Mouse (Mus musculus) midbrain, embryonic 15.5 days (tissue): ENCODE results near the gene Col6a3. TPM values are rescaled to one million over a fixed set of nuclear protein-coding genes. Genes with fewer than 3 reads are reported as not detected.

ENCODE experiments used
- ATAC-seq: fragments of 200-750 bp; cut with Nextera tagmentation; replicated peaks from 2 replicates; pipeline ENCODE4 v1.8.0; 2017; ENCODE audit warnings: moderate TSS enrichment
- H3K27ac ChIP-seq: fragments of 300-500 bp; sonication (generic); 2 replicates; pipeline ENCODE4 v1.5.1; 2015; ENCODE audit warnings: mild to moderate bottlenecking, inconsistent platforms
- H3K27me3 ChIP-seq: fragments of 300-500 bp; sonication (generic); replicated peaks from 2 replicates; pipeline ENCODE4 v1.6.1; 2015; ENCODE audit warnings: inconsistent platforms
- H3K36me3 ChIP-seq: fragments of 300-500 bp; sonication (generic); replicated peaks from 2 replicates; pipeline ENCODE4 v1.6.1; 2015; ENCODE audit warnings: inconsistent platforms
- H3K4me1 ChIP-seq: fragments of 300-500 bp; sonication (generic); 2 replicates; pipeline ENCODE4 v1.6.1; 2015; ENCODE audit warnings: inconsistent platforms
- H3K4me2 ChIP-seq: fragments of 300-500 bp; sonication (generic); 2 replicates; pipeline ENCODE4 v1.6.1; 2015; ENCODE audit warnings: inconsistent platforms, mild to moderate bottlenecking, moderate library complexity
- H3K4me3 ChIP-seq: fragments of 300-500 bp; sonication (generic); 2 replicates; pipeline ENCODE4 v1.5.1; 2015; ENCODE audit warnings: mild to moderate bottlenecking, inconsistent platforms
- H3K9ac ChIP-seq: fragments of 300-500 bp; sonication (generic); 2 replicates; pipeline ENCODE4 v1.6.1; 2015; ENCODE audit warnings: mild to moderate bottlenecking, inconsistent platforms
- H3K9me3 ChIP-seq: fragments of 300-500 bp; sonication (generic); 2 replicates; pipeline ENCODE4 v1.6.1; 2016; ENCODE audit warnings: inconsistent platforms
- WGBS: fragments of 180-500 bp; shearing (Covaris S2); methylation state at CpG from one replicate; pipeline ENCODE4 v1.1.7; 2015; ENCODE audit warnings: mixed read lengths; 5-methylcytosine and 5-hydroxymethylcytosine counted together
- polyA plus RNA-seq: library from polyadenylated mRNA; unstranded; fragments of >200 nt; fragmentation: Nextera tagmentation; extraction: Ambion mirVana; gene quantifications from 2 replicates; pipeline ENCODE4 v1.2.1, GENCODE M21; 2015

The Col6a3 gene
- 7.3 and 8.8 TPM in 2 replicates for polyA plus RNA-seq

GRCm38 (mm10) chr1:90843836-90844235 lies at the start of gene Col6a3:
TSS of gene Col6a3 (minus strand) at chr1:90843971.
- Histone ChIP-seq H3K4me3 (no peak within 1 kb of the TSS), H3K4me1 (peaks cover 2% of the 10 kb centered on the region; the same call in 1 of the 2 replicates), H3K27ac (no peak within 1 kb of the TSS), H3K9me3 (no peaks in the 10 kb centered on the region), H3K4me2 (no peak within 1 kb of the TSS), H3K9ac (no peak within 1 kb of the TSS), H3K27me3 (no peaks in the 10 kb centered on the region), H3K36me3 (no peaks in the 10 kb centered on the region)
- WGBS, result 76% methylated on average over 4 of the region's 4 CpGs
- ATAC-seq, result no peak

- Histone ChIP-seq H3K9me3 (no peaks in the 10 kb centered on the region), H3K4me2 (no peak overlapping the region), H3K4me3 (no peak overlapping the region), H3K4me1 (no peaks in the 10 kb centered on the region), H3K27ac (no peak overlapping the region), H3K9ac (no peak overlapping the region), H3K27me3 (no peaks in the 10 kb centered on the region), H3K36me3 (no peaks in the 10 kb centered on the region)
- no peak for ATAC-seq
- WGBS, result 80% methylated on average over 6 of the region's 6 CpGs
Measured at GRCm38 (mm10) chr1:90885771-90886460, 42.1 kb upstream of the Col6a3 start.

GRCm38 (mm10) chr1:90876486-90877270 lies 32.9 kb upstream of the Col6a3 start:
- 72% methylated on average over 5 of the region's 5 CpGs for WGBS
- Histone ChIP-seq H3K4me3 (no peak overlapping the region), H3K9ac (no peak overlapping the region), H3K4me1 (no peaks in the 10 kb centered on the region), H3K27ac (no peak overlapping the region), H3K36me3 (no peaks in the 10 kb centered on the region), H3K9me3 (no peaks in the 10 kb centered on the region), H3K4me2 (no peak overlapping the region), H3K27me3 (no peaks in the 10 kb centered on the region)
- no peak for ATAC-seq

GRCm38 (mm10) chr1:90875961-90876360 lies 32.2 kb upstream of the Col6a3 start:
- H3K36me3 ChIP-seq, result no peaks in the 10 kb centered on the region
- 53% methylated on average over 2 of the region's 2 CpGs for WGBS
- no peak overlapping the region for H3K9ac ChIP-seq
- H3K9me3 ChIP-seq, result no peaks in the 10 kb centered on the region
- no peak overlapping the region for H3K27ac ChIP-seq
- H3K27me3 ChIP-seq, result no peaks in the 10 kb centered on the region
- no peak overlapping the region for H3K4me3 ChIP-seq
- no peaks in the 10 kb centered on the region for H3K4me1 ChIP-seq
- no peak for ATAC-seq
- H3K4me2 ChIP-seq, result no peak overlapping the region

GRCm38 (mm10) chr1:90875371-90875770 lies 31.6 kb upstream of the Col6a3 start:
- 92% methylated on average over 8 of the region's 8 CpGs for WGBS
- no peak overlapping the region for H3K4me2 ChIP-seq
- no peaks in the 10 kb centered on the region for H3K4me1 ChIP-seq
- no peaks in the 10 kb centered on the region for H3K9me3 ChIP-seq
- H3K27me3 ChIP-seq, result no peaks in the 10 kb centered on the region
- H3K36me3 ChIP-seq, result no peaks in the 10 kb centered on the region
- no peak overlapping the region for H3K4me3 ChIP-seq
- H3K9ac ChIP-seq, result no peak overlapping the region
- no peak overlapping the region for H3K27ac ChIP-seq
- ATAC-seq, result no peak

DNA sequence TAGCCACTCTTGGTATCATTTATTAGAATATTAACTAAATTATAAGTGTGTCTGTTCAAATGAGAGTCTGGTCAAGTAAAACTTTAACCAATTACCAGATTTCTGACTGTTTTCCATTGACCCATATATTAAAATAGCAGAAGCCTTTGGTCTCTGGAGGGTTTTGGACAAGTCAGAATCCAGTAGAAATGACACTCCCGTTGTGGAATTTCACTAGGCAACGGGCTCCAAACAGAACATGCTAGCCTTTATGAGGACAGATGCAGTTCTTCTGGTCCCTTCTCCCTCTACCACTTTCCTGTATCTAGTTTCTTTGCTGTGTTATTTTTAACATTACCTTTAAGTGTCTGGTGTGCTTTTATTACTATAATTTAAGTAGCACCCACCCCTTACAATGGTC lies 26.8 kb upstream of the Col6a3 start:
- no peaks in the 10 kb centered on the region for H3K36me3 ChIP-seq
- WGBS, result 93% methylated on average over 2 of the region's 2 CpGs
- H3K27ac ChIP-seq, result no peak overlapping the region
- no peaks in the 10 kb centered on the region for H3K4me1 ChIP-seq
- no peaks in the 10 kb centered on the region for H3K27me3 ChIP-seq
- no peak overlapping the region for H3K9ac ChIP-seq
- H3K4me3 ChIP-seq, result no peak overlapping the region
- no peak for ATAC-seq
- no peak overlapping the region for H3K4me2 ChIP-seq
- no peaks in the 10 kb centered on the region for H3K9me3 ChIP-seq

DNA sequence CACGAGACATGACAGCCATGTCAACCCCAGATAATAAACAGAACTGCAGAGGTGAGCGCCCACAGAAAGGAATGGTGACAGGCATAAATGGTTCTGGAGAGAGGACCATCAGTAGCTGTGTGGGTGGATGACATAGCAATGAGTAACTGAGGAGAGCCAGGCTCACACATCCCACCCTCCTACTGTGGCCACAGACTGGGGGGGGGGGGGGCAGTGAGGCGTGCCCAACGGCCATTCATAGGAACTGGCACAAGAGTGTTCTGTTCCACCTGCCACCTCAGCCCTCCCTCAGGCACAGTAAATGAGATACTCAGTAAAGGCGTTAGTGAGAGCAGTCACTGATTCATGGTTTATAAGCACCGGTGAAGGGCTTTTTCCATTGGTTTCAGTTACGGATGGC lies 23.0 kb upstream of the Col6a3 start:
- no peaks in the 10 kb centered on the region for H3K4me1 ChIP-seq
- no peak overlapping the region for H3K4me3 ChIP-seq
- no peak overlapping the region for H3K27ac ChIP-seq
- no peak overlapping the region for H3K4me2 ChIP-seq
- H3K9me3 ChIP-seq, result no peaks in the 10 kb centered on the region
- WGBS, result 85% methylated on average over 7 of the region's 7 CpGs
- no peak overlapping the region for H3K9ac ChIP-seq
- no peaks in the 10 kb centered on the region for H3K36me3 ChIP-seq
- H3K27me3 ChIP-seq, result no peaks in the 10 kb centered on the region
- no peak for ATAC-seq

- Histone ChIP-seq H3K4me1 (no peaks in the 10 kb centered on the region), H3K4me2 (no peak overlapping the region), H3K27me3 (no peaks in the 10 kb centered on the region), H3K9ac (no peak overlapping the region), H3K36me3 (no peaks in the 10 kb centered on the region), H3K27ac (0 out of 2 replicates have a peak overlapping the region, but pooled peaks have one; percentile 42), H3K4me3 (no peak overlapping the region), H3K9me3 (no peaks in the 10 kb centered on the region)
- 55% methylated on average over 5 of the region's 5 CpGs for WGBS
- no peak for ATAC-seq
Measured at GRCm38 (mm10) chr1:90855880-90856279, 12.1 kb upstream of the Col6a3 start.

DNA sequence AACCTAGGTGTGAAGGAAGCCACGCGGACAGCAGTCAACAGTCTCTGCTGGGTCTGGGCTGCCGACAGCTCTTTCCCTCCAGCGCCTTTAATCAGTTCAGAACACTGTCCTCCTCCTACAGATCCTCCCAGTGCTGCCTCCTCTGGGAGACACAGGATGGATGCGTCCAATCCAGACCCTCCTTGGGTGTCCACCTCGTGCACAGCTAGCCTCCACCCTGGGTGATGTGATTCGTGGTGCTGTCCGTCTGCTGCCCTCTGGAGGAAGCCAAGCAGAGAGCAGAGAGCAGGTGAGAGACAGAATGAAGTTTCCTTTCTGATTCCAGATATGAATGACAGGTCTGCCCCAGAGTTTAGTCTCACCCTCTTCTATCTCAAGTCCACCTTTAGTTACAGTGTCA lies 6.1 kb upstream of the Col6a3 start:
- WGBS, result 43% methylated on average over 8 of the region's 8 CpGs
- no peaks in the 10 kb centered on the region for H3K27me3 ChIP-seq
- H3K36me3 ChIP-seq, result no peaks in the 10 kb centered on the region
- 0 out of 2 replicates have a peak, but pooled peaks have one; percentile 52 for ATAC-seq
- H3K4me1 ChIP-seq, result no peaks in the 10 kb centered on the region
- no peak overlapping the region for H3K4me3 ChIP-seq
- no peak overlapping the region for H3K4me2 ChIP-seq
- H3K27ac ChIP-seq, result no peak overlapping the region
- H3K9ac ChIP-seq, result no peak overlapping the region
- no peaks in the 10 kb centered on the region for H3K9me3 ChIP-seq

DNA sequence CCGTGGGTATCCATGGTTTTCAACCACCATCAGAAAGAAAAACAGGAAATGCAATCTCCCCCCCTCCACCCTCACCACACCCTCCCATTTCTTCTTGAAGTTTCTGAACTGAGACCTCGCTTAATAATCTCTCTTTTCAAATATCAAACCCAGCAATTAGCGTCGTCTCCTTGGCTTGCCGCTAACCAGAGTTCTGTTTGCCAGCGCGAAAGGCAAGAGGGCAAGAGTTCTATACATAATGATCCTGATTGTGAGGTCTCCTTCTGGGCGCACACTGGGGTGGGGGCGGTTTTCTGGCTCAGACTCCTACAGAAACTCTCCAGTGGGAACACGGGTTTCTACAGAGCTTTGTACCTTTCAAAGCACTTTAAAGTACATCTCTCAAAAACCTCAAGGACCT lies 1.4 kb upstream of the Col6a3 start:
- no peaks in the 10 kb centered on the region for H3K27me3 ChIP-seq
- ATAC-seq, result no peak
- 61% methylated on average over 10 of the region's 10 CpGs for WGBS

DNA sequence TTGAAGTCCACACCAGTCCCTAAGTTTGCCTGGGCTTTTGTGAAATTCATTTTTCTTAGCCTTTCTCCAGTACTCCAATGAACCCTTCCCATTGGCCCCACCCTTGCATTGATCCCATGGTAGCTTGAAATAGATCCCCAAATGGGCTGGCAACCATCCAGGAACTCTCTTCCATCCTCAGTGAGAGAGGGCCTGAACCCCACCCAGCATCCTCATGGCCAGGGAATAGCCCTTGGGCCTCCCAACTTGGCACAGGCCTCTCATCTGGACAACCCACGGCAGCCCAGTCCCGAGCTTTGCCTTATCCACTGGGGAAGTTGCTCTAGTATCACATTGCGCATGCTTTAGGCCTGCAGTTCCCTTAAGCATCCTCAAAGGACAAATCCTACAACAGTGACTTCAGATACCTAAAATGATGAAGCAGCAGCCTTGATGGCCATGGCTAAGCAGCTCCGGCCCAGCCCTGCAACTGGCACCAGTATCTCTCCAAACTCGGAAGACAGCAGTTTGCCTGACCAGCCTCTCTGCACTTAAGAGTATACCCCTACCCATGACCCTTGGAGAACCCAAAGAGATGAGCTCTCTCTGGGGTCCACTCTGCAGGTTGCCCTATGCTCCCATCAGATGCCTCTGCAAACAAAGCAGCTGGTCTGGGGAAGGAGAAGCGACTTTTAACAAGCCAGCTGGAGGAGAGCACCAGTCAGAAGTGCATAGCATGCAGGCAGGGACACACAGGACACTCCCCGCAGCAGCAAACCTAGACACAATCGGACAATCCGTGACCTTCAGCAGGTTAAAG lies 783 bp downstream of the Col6a3 start:
- Histone ChIP-seq H3K4me1 (peaks cover 2% of the 10 kb centered on the region; the same call in 1 of the 2 replicates), H3K27me3 (no peaks in the 10 kb centered on the region), H3K27ac (no peak overlapping the region), H3K9ac (no peak overlapping the region), H3K9me3 (no peaks in the 10 kb centered on the region), H3K4me2 (no peak overlapping the region), H3K4me3 (no peak overlapping the region), H3K36me3 (no peaks in the 10 kb centered on the region)
- ATAC-seq, result no peak
- WGBS, result 82% methylated on average over 9 of the region's 9 CpGs

More for the DNA sequence above, 1.4 kb upstream of the Col6a3 start:
- Histone ChIP-seq H3K4me1 (peaks cover under 1% of the 10 kb centered on the region; the same call in 1 of the 2 replicates), H3K27ac (no peak overlapping the region), H3K9me3 (no peaks in the 10 kb centered on the region), H3K4me3 (no peak overlapping the region), H3K4me2 (no peak overlapping the region), H3K36me3 (no peaks in the 10 kb centered on the region), H3K9ac (no peak overlapping the region)

GRCm38 (mm10) chr1:90840250-90840649 lies 3.5 kb downstream of the Col6a3 start:
- 15% methylated on average over 4 of the region's 4 CpGs for WGBS
- Histone ChIP-seq H3K9me3 (no peaks in the 10 kb centered on the region), H3K4me1 (peaks cover 2% of the 10 kb centered on the region; the same call in 1 of the 2 replicates), H3K4me2 (no peak overlapping the region), H3K27ac (no peak overlapping the region), H3K4me3 (no peak overlapping the region), H3K36me3 (no peaks in the 10 kb centered on the region), H3K9ac (no peak overlapping the region), H3K27me3 (no peaks in the 10 kb centered on the region)
- ATAC-seq, result no peak
